Mouse (Mus musculus) hindbrain, embryonic 15.5 days (tissue): Measurements from ENCODE around the gene Tsc22d4. TPM values are rescaled to one million over a fixed set of nuclear protein-coding genes. Genes with fewer than 3 reads are reported as not detected.
"Not testable (repeated sequence)": the region's sequence is repeated elsewhere in the genome, so short reads cannot be mapped to it uniquely, and the experiment has no call there.

Experiments used
- ATAC-seq: fragments of 200-750 bp; cut with Nextera tagmentation; 2 replicates; pipeline ENCODE4 v1.8.0; 2017; ENCODE audit warnings: low read depth, moderate number of reproducible peaks, moderate TSS enrichment; ENCODE audit not compliant: low FRiP score
- H3K27ac ChIP-seq: fragments of 300-500 bp; sonication (generic); replicated peaks from 2 replicates; pipeline ENCODE4 v1.5.1; 2015; ENCODE audit warnings: mild to moderate bottlenecking, inconsistent platforms
- H3K27me3 ChIP-seq: fragments of 300-500 bp; sonication (generic); 2 replicates; pipeline ENCODE4 v1.6.1; 2015; ENCODE audit warnings: control low read depth, inconsistent platforms
- H3K36me3 ChIP-seq: fragments of 300-500 bp; sonication (generic); 2 replicates; pipeline ENCODE4 v1.6.1; 2015; ENCODE audit warnings: control low read depth, inconsistent platforms
- H3K4me1 ChIP-seq: fragments of 300-500 bp; sonication (generic); replicated peaks from 2 replicates; pipeline ENCODE4 v1.6.1; 2015; ENCODE audit warnings: control low read depth, inconsistent platforms
- H3K4me2 ChIP-seq: fragments of 300-500 bp; sonication (generic); 2 replicates; pipeline ENCODE4 v1.6.1; 2015; ENCODE audit warnings: moderate library complexity, mild to moderate bottlenecking, inconsistent platforms
- H3K4me3 ChIP-seq: fragments of 300-500 bp; sonication (generic); 2 replicates; pipeline ENCODE4 v1.5.1; 2015; ENCODE audit warnings: mild to moderate bottlenecking, inconsistent platforms
- H3K9ac ChIP-seq: fragments of 300-500 bp; sonication (generic); 2 replicates; pipeline ENCODE4 v1.6.1; 2015; ENCODE audit warnings: inconsistent platforms
- H3K9me3 ChIP-seq: fragments of 300-500 bp; sonication (generic); 2 replicates; pipeline ENCODE4 v1.6.1; 2016; ENCODE audit warnings: control low read depth, inconsistent platforms
- WGBS: fragments of 180-500 bp; shearing (Covaris S2); methylation state at CpG from one replicate; pipeline ENCODE4 v1.1.7; 2015; 5-methylcytosine and 5-hydroxymethylcytosine counted together
- polyA plus RNA-seq: library from polyadenylated mRNA; unstranded; fragments of >200 nt; fragmentation: Nextera tagmentation; extraction: Ambion mirVana; gene quantifications from 2 replicates; pipeline ENCODE4 v1.2.1, GENCODE M21; 2015

The Tsc22d4 gene
- polyA plus RNA-seq, 1 experiment from 2014 or later = 88.6 TPM

GRCm38 (mm10) chr5:137744197-137744596 is 1.3 kb upstream of the Tsc22d4 start:
- Histone ChIP-seq H3K9me3 (no peaks in the 10 kb centered on the region), H3K4me3 (no peak overlapping the region), H3K9ac (no peak overlapping the region), H3K36me3 (no peaks in the 10 kb centered on the region), H3K27me3 (no peaks in the 10 kb centered on the region), H3K4me1 (peaks cover 50% of the 10 kb centered on the region), H3K4me2 (no peak overlapping the region), H3K27ac (no peak overlapping the region)
- WGBS = 88% methylated on average over 7 of the region's 7 CpGs
- ATAC-seq = no peak

GRCm38 (mm10) chr5:137746282-137746850 is 836 bp downstream of the Tsc22d4 start:
- Histone ChIP-seq H3K9me3 (no peaks in the 10 kb centered on the region), H3K27ac (peak overlapping the region; percentile 85), H3K36me3 (0 out of 2 replicates have a peak, but pooled peaks cover 3% of the 10 kb centered on the region), H3K4me3 (peak overlapping the region; percentile 54), H3K4me1 (peaks cover 44% of the 10 kb centered on the region), H3K4me2 (peak overlapping the region; percentile 89), H3K9ac (peak overlapping the region; percentile 68), H3K27me3 (no peaks in the 10 kb centered on the region)
- peak; percentile 9; the same call in 1 of the 2 replicates for ATAC-seq
- 0% methylated on average over 20 of the region's 20 CpGs for WGBS

GRCm38 (mm10) chr5:137746851-137747325 is 1.4 kb downstream of the Tsc22d4 start:
- H3K36me3 ChIP-seq = 0 out of 2 replicates have a peak, but pooled peaks cover 3% of the 10 kb centered on the region
- H3K27ac ChIP-seq = peak overlapping the region; percentile 85
- H3K4me1 ChIP-seq = peaks cover 39% of the 10 kb centered on the region
- no peaks in the 10 kb centered on the region for H3K9me3 ChIP-seq
- no peaks in the 10 kb centered on the region for H3K27me3 ChIP-seq
- H3K4me3 ChIP-seq = peak overlapping the region; percentile 54
- 1% methylated on average over 16 of the region's 16 CpGs for WGBS
- H3K4me2 ChIP-seq = peak overlapping the region; percentile 89
- ATAC-seq = no peak
- peak overlapping the region; percentile 68 for H3K9ac ChIP-seq

- no peak for ATAC-seq
- Histone ChIP-seq H3K4me3 (peak overlapping the region; percentile 54), H3K4me2 (peak overlapping the region; percentile 89), H3K27me3 (no peaks in the 10 kb centered on the region), H3K4me1 (peaks cover 37% of the 10 kb centered on the region), H3K36me3 (0 out of 2 replicates have a peak, but pooled peaks cover 3% of the 10 kb centered on the region), H3K9me3 (no peaks in the 10 kb centered on the region), H3K9ac (peak overlapping the region; percentile 68), H3K27ac (peak overlapping the region; percentile 85)
- 6% methylated on average over 26 of the region's 26 CpGs for WGBS
Observed at GRCm38 (mm10) chr5:137747326-137747961, 1.9 kb downstream of the Tsc22d4 start.

GRCm38 (mm10) chr5:137748130-137748770 is 2.7 kb downstream of the Tsc22d4 start:
- H3K27me3 ChIP-seq = no peaks in the 10 kb centered on the region
- peaks cover 37% of the 10 kb centered on the region for H3K4me1 ChIP-seq
- peak overlapping the region; percentile 68 for H3K9ac ChIP-seq
- peak overlapping the region; percentile 54 for H3K4me3 ChIP-seq
- peak overlapping the region; percentile 89 for H3K4me2 ChIP-seq
- WGBS = 35% methylated on average over 5 of the region's 5 CpGs
- H3K36me3 ChIP-seq = 0 out of 2 replicates have a peak, but pooled peaks cover 3% of the 10 kb centered on the region
- H3K9me3 ChIP-seq = no peaks in the 10 kb centered on the region
- no peak for ATAC-seq
- H3K27ac ChIP-seq = peak overlapping the region; percentile 50; the same call in 1 of the 2 replicates

- Histone ChIP-seq H3K4me2 (peak overlapping the region; percentile 89), H3K4me1 (peaks cover 37% of the 10 kb centered on the region), H3K9me3 (no peaks in the 10 kb centered on the region), H3K4me3 (no peak overlapping the region), H3K9ac (no peak overlapping the region), H3K27ac (no peak overlapping the region; the same call in 1 of the 2 replicates), H3K36me3 (0 out of 2 replicates have a peak, but pooled peaks cover 3% of the 10 kb centered on the region), H3K27me3 (no peaks in the 10 kb centered on the region)
- WGBS = 80% methylated on average over 6 of the region's 6 CpGs
- ATAC-seq = no peak
Observed at GRCm38 (mm10) chr5:137749196-137749836, 3.8 kb downstream of the Tsc22d4 start.

- not testable (repeated sequence) for ATAC-seq, H3K4me2 ChIP-seq, H3K4me3 ChIP-seq, H3K9ac ChIP-seq, H3K27me3 ChIP-seq, H3K36me3 ChIP-seq, H3K27ac ChIP-seq, H3K9me3 ChIP-seq
- H3K4me1 ChIP-seq = peaks cover 36% of the 10 kb centered on the region
- 94% methylated on average over 6 of the region's 8 CpGs for WGBS
Observed at GRCm38 (mm10) chr5:137750212-137750611, 4.7 kb downstream of the Tsc22d4 start.

GRCm38 (mm10) chr5:137751221-137751887 is 5.8 kb downstream of the Tsc22d4 start:
- WGBS = 89% methylated on average over 13 of the region's 13 CpGs
- H3K9ac ChIP-seq = no peak overlapping the region
- H3K9me3 ChIP-seq = no peaks in the 10 kb centered on the region
- no peak overlapping the region for H3K27ac ChIP-seq
- no peaks in the 10 kb centered on the region for H3K27me3 ChIP-seq
- H3K36me3 ChIP-seq = 0 out of 2 replicates have a peak, but pooled peaks cover 3% of the 10 kb centered on the region
- H3K4me2 ChIP-seq = no peak overlapping the region
- H3K4me3 ChIP-seq = no peak overlapping the region
- peaks cover 32% of the 10 kb centered on the region for H3K4me1 ChIP-seq
- ATAC-seq = no peak

GRCm38 (mm10) chr5:137751988-137752387 is 6.5 kb downstream of the Tsc22d4 start:
- Histone ChIP-seq H3K4me2 (no peak overlapping the region), H3K4me3 (no peak overlapping the region), H3K27me3 (no peaks in the 10 kb centered on the region), H3K27ac (no peak overlapping the region), H3K36me3 (0 out of 2 replicates have a peak, but pooled peaks cover 3% of the 10 kb centered on the region), H3K9ac (no peak overlapping the region), H3K9me3 (no peaks in the 10 kb centered on the region), H3K4me1 (peaks cover 30% of the 10 kb centered on the region)
- no peak for ATAC-seq
- WGBS = 95% methylated on average over 6 of the region's 6 CpGs

GRCm38 (mm10) chr5:137753111-137753832 is 7.7 kb downstream of the Tsc22d4 start:
- H3K36me3 ChIP-seq = 0 out of 2 replicates have a peak, but pooled peaks cover 3% of the 10 kb centered on the region
- no peak overlapping the region for H3K9ac ChIP-seq
- ATAC-seq = no peak
- no peak overlapping the region for H3K4me2 ChIP-seq
- no peaks in the 10 kb centered on the region for H3K9me3 ChIP-seq
- H3K27me3 ChIP-seq = no peaks in the 10 kb centered on the region
- peaks cover 29% of the 10 kb centered on the region for H3K4me1 ChIP-seq
- 92% methylated on average over 11 of the region's 13 CpGs for WGBS
- no peak overlapping the region for H3K27ac ChIP-seq
- H3K4me3 ChIP-seq = no peak overlapping the region

GRCm38 (mm10) chr5:137755425-137755824 is 9.9 kb downstream of the Tsc22d4 start:
- 80% methylated on average over 5 of the region's 5 CpGs for WGBS
- Histone ChIP-seq H3K4me3 (no peak overlapping the region), H3K9ac (no peak overlapping the region), H3K9me3 (no peaks in the 10 kb centered on the region), H3K27ac (no peak overlapping the region), H3K27me3 (no peaks in the 10 kb centered on the region), H3K4me2 (no peak overlapping the region), H3K36me3 (0 out of 2 replicates have a peak, but pooled peaks cover 3% of the 10 kb centered on the region), H3K4me1 (peaks cover 33% of the 10 kb centered on the region)
- ATAC-seq = no peak
